Mouse (Mus musculus): ENCODE measurements around the gene Slc26a8.

Gene Slc26a8

DNA sequence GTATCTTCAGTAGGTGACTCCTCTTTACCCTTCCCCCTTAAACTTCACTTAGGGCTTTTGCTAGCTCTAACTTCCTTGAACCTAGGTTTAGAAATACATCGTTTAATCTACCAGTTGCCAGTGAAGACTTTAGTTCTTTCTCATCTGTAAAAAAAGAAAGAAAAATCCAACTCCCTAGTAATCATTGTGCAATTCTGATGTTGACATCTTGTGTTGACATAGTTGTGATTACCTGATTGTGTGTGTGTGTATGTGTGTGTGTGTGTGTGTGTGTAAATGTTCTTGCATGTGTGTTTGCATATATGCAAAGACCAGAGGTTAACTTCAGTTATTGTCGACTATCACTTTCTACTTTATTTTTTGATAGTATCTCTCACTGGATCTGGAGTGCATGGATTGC lies 8.6 kb upstream of the Slc26a8 start:
- no peak for DNase-seq (ENCODE audit: low spot score in 2 of 2)

DNA sequence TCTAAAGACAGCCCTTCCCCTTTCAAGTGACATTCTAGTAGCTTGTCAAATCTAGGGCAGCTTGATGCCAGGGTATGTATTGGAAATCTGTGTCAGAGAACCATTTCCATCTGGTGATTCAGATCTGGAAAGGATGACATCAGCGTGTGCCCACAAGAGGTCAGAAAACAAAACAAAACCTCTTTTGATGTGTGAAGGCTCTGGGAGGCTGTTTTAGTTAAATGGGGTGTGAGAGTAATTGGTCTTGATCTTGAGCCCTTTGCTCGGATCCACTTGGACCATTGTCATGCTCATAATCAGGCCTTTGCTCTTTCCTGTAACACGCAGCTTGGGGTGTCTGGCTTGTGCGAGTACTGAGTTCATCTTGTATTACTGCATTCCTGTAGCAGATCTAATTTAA lies 8.2 kb upstream of the Slc26a8 start:
- DNase-seq (ENCODE audit: low spot score in 2 of 2) = peak; percentile 60 to 73

DNA sequence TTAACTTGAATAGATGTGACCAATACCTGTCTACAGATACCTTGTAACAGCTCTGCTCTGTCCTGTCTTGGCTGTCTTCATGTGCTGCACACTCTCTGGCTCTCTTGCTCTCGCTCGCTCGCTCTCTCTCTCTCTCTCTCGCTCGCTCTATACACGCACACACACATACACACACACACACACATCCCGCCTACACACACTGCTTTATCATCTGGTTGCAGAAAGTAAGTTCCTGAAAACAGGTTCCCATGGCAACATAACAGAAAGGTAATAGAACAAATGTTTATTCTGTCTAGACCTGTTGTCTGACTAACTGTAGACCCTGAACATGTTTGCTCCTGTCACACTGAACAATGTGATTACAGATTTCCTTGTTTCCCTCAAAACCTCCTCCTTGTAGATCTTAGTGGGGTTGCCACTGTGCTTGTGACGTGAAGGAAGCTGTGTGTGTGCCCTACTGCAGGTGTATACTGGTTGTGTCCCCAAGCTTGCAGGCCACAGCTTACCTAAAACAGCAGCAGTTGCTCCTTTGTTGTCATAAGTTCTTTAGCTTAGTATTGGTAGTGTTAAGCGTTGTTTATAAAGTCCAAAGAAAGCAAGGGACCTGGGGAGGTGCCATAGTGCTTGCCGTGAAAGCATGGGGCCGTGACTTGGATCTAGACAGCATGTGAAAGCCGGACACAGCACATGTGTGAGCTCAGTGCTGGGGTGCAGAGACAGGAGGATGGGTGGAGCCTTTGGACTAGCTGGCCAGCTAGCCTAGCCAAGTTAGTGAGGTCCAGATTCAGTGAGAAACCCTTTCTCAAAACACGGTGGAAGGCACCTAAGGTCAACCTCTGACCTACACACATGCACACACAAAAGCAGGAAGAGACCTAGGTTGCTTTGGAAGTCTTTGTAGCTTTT lies 7.5 kb upstream of the Slc26a8 start:
- peak; percentile 49 to 76 for DNase-seq (ENCODE audit: low spot score in 2 of 2)

DNA sequence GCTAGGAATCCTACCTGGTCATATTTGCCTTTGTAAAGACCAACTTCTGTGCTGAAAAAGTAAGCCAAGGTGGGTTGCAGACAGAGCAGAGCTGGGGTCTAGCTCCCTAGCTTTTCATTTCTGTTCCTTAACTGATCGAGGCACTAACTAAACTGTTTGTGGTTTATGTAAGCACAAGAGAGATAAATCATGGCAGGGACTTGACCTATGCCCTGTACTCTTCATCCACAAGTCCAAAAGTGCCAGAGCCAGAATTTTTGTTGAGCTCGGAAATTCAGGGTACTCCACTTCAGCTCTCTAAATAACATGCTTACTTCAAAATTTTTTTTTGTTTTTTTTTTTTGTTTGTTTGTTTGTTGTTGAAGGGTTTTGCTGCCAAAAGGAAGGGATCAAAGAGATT lies 6.6 kb upstream of the Slc26a8 start:
- DNase-seq (ENCODE audit: low spot score in 2 of 2) = no peak

DNA sequence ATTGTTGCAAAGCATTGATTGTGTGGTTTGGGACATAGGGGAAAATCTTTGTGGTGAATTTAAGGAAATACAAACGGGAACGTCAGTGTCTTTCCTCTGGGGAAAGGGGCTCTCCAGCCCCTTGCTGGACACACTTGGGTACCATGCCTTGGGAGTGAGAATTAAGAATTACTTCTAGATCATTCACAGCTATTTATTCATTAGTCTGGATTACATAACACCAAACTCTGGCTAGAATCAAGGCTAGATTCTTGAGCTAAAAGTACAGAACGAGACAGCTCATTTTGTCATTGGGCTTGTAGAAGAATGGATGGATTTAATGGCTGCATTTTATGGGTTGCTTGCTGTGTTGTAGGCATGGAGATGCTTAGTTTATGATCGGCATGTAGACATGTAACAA lies 4.8 kb upstream of the Slc26a8 start:
- no peak for DNase-seq (ENCODE audit: low spot score in 2 of 2)

DNA sequence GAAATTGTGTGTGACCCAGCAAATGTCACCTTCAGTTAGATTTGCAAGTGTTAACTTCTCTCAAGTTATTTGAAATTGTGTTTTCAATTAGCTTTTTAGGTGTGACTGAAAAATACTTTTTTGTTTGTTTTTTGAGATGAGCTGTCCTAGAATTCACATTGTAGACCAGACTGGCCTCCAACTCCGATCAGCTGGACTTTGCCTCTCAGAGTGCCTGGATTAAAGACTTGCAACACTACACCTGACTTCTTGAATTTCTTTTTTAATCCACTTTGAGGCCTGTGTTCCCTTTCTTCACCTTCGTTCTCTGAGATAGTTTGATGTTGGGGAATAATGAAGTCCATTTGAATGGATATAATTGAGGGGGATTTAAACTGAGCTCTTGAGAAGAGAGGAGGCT lies 4.0 kb upstream of the Slc26a8 start:
- DNase-seq (ENCODE audit: low spot score in 2 of 2) = no peak

DNA sequence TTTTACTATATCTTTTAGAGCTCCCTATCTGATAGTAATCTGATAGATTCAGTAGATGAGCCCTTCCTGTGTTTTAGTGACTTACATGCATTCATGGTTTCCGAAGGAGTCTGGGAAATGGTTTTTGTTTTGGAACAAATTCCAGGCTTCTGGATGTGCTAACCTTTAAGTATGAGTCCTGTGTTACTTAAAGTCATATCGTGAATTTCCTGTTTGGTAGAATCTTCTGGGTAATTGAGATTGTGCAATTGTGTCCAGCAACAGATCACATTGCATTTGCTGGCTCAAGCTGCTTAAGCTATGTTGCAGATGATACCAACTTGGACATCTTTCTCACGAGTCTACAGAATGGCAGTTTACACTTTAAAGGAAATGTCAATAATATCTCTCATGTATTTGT lies 3.1 kb upstream of the Slc26a8 start:
- no peak for DNase-seq (ENCODE audit: low spot score in 2 of 2)

DNA sequence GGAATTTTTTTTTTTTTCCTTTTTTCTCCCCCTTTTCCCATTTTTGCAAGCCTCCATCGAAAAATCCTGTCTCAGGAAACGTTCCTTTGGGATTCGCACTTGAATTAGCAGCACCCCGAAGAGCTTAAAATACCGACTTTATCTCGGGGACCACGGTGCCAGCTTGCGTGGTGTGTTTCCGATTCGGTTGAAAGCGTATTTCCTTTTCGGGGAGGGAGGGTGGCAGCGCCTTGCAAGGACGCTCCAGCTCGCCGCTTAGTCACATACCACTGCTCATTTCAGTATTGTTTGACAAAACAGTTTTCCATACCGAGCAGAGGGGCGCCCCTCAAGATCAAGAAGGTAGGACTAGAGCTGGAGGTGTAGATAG lies 2.3 kb upstream of the Slc26a8 start:
- DNase-seq (ENCODE audit: low spot score in 2 of 2) = peak; percentile 57 to 59

DNA sequence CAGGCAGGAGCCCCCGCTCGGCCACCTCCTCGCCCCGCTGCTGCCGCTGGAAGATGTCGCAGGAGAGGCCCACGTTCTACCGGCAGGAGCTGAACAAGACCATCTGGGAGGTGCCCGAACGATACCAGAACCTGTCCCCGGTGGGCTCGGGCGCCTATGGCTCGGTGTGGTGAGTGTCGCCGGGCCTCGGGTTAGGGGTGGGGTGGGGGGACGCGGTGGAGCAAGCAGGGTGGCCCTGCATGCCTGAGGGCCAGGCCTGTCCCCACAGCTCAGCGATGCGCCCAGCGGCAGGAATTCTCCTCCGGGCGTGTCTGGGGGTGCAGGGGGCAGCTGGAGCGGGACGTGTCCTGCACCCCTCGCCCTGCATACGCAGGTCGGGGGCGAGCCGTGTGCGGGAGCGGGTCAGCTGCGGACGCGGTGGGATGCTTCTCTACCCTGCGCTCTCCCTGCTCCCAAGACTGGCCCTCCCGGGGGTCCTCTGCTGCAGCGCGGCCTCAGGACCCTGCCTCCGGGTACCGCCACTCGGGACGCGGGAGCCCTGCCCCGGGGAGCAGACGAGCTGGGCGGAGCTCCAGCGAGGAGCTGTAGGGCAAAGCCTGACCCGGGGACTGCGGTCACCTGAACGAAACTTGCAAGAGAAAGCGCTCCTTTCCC lies 1.8 kb upstream of the Slc26a8 start:
- DNase-seq (ENCODE audit: low spot score in 2 of 2) = peak; percentile 30 to 32

DNA sequence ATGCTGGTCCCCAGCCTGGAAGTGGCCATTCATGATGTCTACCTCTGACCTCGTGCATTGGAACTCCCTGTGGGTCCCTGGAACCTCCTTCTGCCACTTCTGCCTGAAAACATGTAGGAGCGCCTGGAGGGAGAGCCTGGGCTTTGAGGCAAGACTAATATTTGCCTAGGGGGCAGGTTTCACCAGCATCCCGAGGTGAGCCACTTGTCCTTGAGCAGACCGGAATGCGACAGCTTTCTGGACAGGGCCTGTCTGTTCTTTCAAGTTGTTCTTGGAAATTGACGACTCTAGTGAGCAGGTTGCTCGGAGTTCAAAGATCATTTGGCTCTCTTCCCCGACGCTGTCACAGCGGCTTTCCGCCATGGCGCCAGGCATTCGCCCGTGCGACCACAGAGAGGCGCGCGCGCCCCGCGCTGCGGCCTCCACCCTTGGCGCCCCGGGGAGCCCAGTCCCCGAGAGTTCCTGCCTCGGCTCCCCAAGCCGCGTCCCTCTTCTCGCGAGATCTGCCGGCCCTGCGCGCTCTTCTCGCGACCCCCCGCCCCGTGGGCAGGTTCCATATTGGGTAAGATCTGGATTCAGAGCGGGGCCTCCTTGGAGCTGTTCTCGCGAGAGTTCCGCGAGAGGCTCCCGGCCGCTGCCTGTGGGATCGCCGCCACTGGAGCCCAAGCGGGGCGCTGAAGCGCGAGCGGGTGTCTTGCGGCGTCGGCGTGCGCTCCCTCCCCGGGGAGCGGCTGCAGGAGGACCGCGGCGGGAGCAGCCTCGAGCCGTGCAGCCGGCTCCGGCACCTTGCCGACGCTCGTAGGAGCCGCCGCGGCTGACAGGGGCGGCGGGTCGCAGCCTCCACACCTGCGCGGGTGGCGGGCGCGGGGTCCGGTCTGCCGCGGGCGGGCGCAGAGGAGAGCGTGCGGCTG lies 998 bp upstream of the Slc26a8 start, which contains the start of gene Mapk14:
TSS of gene Mapk14 (plus strand) at position 554 of the 911 bp plus-strand sequence.
- peak; percentile 99 for DNase-seq (ENCODE audit: low spot score in 2 of 2)

DNA sequence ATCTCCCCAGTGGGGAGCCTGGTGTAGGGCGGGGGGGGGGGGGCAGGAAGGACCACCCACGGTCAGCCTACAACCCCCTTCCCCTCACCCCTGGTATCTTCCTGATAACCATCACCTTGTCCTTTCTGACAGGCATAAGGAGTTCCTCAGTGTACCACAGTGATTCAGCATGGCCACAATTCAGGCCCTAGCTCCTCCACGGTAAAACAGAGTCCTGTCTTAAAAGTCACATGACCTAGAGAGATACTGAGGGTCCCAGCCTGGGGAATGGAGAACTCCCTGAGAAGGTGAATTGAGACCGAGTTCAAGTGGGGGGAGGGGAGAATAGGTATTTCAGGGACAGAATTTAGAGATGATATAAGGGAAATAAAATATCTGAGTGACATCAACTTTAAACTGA lies 2.7 kb downstream of the Slc26a8 start:
- no peak for DNase-seq (ENCODE audit: low spot score in 2 of 2)

DNA sequence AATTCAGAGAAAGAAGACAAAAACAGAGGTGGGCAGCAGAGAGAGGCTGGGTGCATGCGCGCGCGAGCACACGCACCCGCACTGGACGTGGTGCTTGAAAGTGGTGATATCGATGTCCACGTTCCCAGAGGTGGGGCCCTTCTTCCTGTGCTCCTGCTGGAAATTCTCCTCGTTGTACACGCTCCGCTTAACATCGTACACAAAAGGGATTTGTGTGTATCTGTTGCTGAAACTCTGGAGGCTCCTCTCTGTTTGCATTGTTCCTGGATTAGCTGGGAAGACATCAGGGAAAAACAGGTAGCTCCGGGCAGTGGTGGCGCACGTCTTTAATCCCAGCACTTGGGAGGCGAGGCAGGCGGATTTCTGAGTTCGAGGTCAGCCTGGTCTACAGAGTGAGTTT lies 5.4 kb downstream of the Slc26a8 start:
- DNase-seq (ENCODE audit: low spot score in 2 of 2) = no peak

DNA sequence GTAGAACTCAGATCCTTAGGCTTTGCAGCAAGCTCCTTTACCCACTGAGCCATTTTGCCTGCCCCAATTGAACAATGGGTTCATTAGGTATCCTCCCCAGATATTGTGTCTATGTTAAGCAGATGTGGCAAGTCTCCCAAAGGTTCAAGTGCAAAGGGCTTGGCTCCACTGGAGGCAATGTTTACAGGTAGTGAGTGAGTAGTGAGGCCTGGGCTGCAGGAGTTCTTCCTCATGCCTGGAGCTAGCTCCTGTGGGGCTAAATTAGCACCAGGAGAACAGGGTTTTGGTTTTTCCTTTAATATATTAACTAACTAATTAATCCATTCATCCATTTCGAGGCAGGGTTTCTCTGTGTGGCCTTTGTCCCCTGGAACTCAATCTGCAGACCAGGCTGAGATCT lies 6.4 kb downstream of the Slc26a8 start:
- DNase-seq (ENCODE audit: low spot score in 2 of 2) = no peak

DNA sequence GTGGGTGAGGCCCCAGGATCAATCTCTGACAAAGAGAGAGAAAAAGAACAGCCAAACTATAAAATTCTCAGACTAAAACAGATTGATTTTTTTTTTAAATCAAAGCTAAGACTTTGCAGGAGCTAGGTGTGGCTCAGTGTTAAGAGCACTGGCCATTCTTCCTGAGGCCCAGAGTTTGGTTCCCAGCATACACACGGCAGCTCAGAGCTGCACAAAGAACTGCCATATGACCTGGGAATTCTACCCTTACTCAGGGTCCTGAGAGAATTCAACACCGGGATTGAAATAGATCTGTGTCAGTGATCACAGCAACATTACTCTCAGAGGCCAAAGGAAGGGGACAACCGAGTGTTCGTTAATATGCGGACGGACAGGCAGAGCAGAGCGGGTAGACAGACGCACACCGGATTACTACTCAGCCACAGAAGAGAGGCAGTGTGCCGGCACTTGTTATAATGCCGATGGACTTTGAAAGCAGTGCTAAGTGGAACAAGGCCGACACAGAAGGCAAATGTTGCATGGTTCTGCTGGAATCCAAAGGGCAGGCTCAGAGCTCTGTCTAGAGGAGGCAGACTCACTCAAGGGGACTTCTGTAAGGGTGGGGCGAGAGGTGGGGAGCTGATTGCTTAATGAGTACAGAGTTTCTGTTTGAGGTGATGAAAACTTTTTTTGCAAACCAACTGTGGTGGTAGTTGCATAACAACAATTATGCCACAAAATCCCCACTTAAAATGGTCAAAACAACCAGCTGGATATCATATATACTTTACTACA lies 7.5 kb downstream of the Slc26a8 start:
- DNase-seq (ENCODE audit: low spot score in 2 of 2) = no peak

DNA sequence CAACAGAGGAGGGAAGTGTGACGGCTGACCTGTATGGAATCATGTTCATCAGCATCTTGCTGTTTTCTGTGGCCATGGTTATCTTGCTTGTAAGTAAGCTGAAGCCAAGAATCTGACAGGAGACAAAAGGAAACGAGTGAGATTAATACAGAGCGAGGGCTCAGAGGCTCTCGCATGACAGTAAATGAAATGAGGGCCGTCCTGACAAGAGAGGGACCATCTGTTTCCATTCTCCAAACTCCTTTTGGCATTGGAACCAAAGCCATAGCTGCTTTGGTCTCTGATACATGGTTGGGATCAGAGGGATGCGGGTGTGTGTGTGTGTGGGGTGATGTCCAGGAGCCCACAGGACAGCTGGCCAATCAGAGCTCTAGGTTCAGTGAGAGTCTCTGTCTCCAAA lies 30.5 kb downstream of the Slc26a8 start:
- no peak for DNase-seq (ENCODE audit: low spot score in 2 of 2)

DNA sequence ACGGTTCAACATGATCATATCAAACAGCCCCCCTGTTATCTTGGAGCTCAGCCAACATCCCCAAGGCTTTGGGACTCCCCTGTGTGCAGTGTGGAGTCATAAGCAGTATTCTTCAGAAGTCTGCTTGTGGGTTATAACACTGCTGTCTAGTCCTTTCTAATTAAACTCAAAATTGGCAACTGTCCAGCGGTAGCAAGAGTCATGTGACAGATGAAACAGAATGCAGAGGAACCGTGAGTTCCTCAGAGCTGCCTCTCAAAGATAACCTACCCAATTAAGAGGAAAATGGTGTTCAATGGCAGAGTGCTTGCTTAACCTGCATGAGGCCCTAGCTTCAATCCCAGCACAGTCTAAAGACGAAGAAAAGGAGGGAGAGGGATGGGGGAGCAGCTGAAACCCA lies 32.1 kb downstream of the Slc26a8 start:
- DNase-seq (ENCODE audit: low spot score in 2 of 2) = no peak

DNA sequence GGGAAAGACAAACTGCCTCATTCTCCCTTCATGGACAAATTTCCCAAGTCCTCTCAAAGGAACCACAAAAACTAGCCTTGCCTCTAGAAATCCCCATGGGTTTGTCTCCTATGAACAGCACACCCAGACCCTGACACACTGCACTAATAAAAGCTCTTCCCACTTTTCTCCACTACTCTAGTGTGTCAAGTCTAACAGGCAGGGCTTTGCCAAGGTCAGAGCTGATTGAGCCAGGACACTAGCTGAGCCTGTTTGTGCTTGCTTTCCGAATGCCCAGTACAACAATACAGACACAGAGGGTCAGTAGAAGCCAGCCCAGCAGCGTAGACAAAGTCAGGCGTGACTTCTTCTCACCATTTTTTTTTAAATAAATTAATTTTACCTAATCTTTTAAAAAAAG lies 39.8 kb downstream of the Slc26a8 start:
- no peak for DNase-seq (ENCODE audit: low spot score in 2 of 2)

DNA sequence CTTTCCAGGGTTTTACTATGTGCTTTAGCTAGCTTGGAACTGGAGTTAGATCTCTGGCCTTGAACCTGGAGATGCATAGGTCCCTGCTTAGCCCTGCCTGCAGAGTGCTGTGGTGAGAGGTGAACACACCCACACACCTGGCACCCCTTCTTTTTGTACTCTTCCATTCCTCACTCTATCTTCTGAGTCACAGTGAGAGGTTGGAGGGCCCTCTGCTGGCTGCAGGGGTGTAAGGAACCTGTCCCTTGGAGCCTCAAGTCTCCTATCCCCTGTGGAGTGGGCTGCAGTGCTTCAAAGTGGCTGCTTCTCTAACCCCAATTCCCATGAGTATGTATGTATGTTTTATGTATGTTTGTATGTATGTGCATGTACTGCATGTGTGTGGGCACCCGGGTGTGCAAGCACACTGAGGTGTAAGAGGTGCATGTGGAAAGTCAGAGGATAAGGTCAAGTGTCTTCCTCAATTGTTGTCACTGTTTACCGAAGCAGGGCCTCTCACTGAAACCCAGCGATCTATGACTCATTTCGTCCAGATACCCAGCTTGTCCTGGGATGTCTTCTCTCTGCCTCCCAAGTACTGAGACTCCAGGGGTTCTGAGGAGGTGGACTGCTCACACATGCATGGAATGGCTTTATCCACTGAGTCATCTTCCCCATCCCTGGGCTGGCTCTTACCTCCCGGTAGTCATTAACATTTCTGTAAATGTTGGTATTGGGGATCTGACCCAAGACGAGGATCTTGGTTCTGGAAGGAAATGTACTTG lies 41.2 kb downstream of the Slc26a8 start:
- peak in 1 of 2 experiments; percentile 48 for DNase-seq (ENCODE audit: low spot score in 2 of 2)

DNA sequence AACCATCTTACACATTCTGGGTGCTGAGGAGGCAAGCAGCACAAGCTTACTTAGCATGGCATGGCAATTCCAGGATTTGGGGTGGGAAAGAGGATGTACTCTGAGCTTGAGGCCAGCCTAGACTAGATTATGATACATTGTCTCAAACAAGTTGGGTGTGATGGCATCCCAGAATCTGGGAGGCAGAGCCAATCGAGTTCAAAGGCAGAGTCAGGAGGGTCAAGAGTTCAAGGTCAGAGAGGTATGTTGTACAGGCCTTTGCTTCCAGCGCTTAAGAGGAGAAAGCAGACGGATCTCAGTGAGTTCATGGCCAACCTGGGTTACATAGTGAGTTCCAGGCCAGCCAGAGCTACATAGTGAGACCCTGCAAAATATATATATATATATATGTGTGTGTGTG lies 43.8 kb downstream of the Slc26a8 start:
- no peak for DNase-seq (ENCODE audit: low spot score in 2 of 2)

DNA sequence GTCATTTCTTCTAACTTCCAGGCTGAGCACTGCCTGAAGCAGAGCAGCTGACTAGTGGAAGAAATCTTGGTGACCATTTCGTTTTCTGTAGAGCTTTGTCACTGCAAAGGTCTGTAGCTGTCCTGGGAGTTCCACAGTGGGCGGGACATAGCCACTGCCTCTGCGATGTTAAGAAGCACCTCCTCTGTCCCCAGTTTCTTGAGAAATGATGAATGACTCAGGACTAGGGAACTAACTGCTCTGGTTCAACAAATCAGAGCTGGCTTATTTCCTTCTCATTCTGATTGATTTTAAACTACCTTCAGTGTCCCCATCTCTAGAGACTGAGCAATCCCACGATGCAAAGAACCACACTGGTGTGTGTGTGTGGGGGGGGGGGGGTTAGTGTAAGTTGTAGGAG lies 45.9 kb downstream of the Slc26a8 start:
- no peak for DNase-seq (ENCODE audit: low spot score in 2 of 2)

DNA sequence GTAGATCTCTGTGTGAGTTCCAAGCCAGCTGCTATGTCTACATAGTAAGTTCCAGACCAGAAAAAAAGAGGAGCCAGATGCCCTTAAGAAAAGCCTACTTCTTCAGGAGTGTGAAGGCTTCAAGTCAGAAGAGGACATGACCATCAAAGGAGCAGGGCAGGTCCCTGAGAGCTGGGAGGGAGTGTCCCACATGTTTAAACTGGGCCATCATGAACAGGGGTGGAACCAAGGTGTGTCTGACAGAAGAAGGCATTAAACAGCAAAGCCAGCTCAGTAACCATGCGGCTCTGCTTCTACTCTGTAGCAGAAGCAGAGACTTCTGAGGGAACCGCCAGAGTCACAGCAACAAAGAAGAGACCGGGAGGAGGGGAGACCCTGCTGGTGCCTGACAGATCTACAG lies 46.3 kb downstream of the Slc26a8 start:
- no peak for DNase-seq (ENCODE audit: low spot score in 2 of 2)

Measured in natural killer cell, adult 2 months (primary cell).